Mouse (Mus musculus): ENCODE results near the gene Mtmr4.

Gene Mtmr4

GRCm38 (mm10) chr11:87615952-87616351, 24.0 kb downstream of the Mtmr4 start:
- no peak for DNase-seq

- DNase-seq = no peak
Measured at GRCm38 (mm10) chr11:87616790-87617474, 25.0 kb downstream of the Mtmr4 start, which contains the start of gene Hsf5. Gene Hsf5 (plus strand): TSS chr11:87617164.

GRCm38 (mm10) chr11:87617606-87618005, 25.6 kb downstream of the Mtmr4 start:
- DNase-seq = no peak

GRCm38 (mm10) chr11:87623160-87623559, 31.2 kb downstream of the Mtmr4 start:
- DNase-seq = no peak

- DNase-seq = peak in 1 of 2 experiments; percentile 65
Measured at GRCm38 (mm10) chr11:87629859-87630258, 37.9 kb downstream of the Mtmr4 start.

GRCm38 (mm10) chr11:87638793-87639192, 46.8 kb downstream of the Mtmr4 start:
- DNase-seq = no peak

GRCm38 (mm10) chr11:87639206-87639605, 47.2 kb downstream of the Mtmr4 start:
- peak; percentile 75 to 88 for DNase-seq

- DNase-seq = no peak
Measured at GRCm38 (mm10) chr11:87642865-87643264, 50.9 kb downstream of the Mtmr4 start.

- DNase-seq = no peak
Measured at GRCm38 (mm10) chr11:87654693-87655092, 62.7 kb downstream of the Mtmr4 start.

GRCm38 (mm10) chr11:87659216-87659615, 67.3 kb downstream of the Mtmr4 start:
- no peak for DNase-seq

GRCm38 (mm10) chr11:87662407-87662806, 70.4 kb downstream of the Mtmr4 start, which contains the start of gene Rnf43:
Gene Rnf43 (plus strand): TSS chr11:87662722.
- DNase-seq = peak; percentile 94 to 95

GRCm38 (mm10) chr11:87662822-87663221, 70.9 kb downstream of the Mtmr4 start:
- no peak for DNase-seq

- DNase-seq = no peak
Measured at GRCm38 (mm10) chr11:87663948-87664347, 72.0 kb downstream of the Mtmr4 start.

- peak in 1 of 2 experiments; percentile 55 for DNase-seq
Measured at GRCm38 (mm10) chr11:87664521-87664920, 72.6 kb downstream of the Mtmr4 start.

- DNase-seq = no peak
Measured at GRCm38 (mm10) chr11:87665224-87665623, 73.3 kb downstream of the Mtmr4 start.

- no peak for DNase-seq
Measured at GRCm38 (mm10) chr11:87665658-87666057, 73.7 kb downstream of the Mtmr4 start.
